Mouse (Mus musculus) ovary, adult 18-20 months (tissue): ENCODE results near the gene Srcin1.

Experiments
- DNase-seq: peaks from one replicate; pipeline ENCODE4 v3.0.0; 2022; ENCODE audit warnings: low spot score, mixed read lengths

Gene Srcin1

DNA sequence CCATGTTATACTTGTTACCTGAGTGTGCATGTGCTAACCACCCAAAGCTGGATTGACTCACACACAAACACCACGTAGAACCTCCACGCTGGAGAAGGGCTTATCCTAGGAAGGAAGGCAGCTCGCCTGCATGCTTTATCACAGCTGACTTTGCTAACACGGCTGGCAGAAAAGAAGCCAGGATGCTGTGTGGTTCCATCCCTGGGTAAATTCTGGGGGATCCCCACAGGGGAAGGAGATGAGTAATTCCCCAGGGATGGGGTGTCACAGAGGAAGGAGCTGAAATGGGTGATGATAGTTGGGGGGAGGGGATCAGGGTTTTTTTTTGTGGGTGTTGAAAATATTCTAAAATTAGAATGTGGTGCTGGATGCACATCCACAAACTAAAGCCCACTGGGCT, 70.2 kb downstream of the Srcin1 start:
- no peak for DNase-seq

DNA sequence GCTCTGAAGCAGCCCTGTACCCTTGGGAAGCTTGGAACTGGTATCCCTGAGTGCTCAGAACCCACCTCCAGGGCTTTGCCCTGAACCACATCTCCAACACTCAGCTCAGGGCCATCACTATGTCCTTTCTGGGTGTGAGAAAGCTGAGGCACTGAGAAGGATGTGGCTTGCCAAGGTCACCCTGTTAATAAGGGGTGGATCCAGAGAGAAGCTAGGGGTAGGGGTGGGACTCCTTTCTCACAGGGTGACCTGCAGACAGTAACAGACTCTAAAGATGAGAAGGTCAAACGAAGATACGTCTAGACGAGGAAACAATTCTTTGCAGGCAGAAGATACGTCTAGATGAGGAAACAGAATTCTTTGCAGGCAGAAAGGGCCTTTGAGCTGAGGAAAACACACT, 73.1 kb downstream of the Srcin1 start:
- DNase-seq: no peak

DNA sequence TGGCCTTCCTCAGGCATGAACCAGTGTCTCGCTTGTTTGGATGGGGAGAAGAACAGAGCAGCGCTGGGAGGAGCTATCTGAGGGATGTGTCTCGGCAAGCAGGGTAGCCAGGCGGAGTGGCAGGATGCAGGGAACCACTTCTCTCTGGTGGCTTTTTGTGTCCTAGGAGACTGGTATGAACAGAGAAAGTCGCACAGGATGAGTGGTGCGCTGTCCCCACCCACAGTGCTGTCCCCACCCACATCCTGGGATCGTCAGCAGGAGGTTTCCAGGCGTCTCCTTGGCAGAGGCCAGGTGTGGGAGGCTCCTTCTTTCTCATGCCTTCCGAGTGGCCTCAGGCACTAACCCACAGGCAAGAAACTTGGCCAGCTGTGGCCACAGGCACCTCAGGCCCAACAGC, 73.6 kb downstream of the Srcin1 start:
- no peak for DNase-seq

DNA sequence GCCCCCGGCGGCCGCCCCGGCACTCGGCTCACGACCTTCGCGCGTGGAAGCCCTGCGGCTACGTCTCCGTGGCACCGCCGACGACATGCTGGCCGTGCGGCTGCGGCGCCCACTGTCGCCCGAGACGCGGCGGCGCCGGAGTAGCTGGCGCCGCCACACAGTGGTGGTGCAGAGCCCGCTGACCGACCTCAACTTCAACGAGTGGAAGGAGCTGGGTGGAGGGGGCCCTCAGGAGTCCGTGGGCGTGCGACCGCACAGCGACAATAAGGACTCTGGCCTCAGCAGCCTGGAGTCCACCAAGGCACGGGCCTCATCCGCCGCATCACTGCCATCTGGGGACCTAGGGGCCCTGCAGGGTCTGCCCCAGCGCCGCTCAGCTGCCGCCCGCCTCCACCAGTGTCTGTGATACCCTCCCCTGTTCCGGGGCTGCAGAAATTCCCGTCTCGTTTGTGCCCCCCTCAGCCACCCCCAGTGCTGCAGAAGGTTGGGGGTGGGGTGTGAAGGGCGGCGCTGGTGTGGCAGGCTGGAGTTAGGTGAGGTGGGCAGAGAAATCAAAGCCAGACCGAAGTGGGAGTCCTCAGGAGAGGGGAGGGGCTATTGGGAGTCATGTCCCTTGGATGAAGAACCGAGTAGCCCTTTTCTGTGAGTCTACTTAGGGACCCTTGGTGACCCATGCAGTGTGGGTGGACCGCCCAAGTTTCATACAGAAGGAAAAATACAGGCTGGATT, 75.1 kb downstream of the Srcin1 start:
- DNase-seq: no peak

DNA sequence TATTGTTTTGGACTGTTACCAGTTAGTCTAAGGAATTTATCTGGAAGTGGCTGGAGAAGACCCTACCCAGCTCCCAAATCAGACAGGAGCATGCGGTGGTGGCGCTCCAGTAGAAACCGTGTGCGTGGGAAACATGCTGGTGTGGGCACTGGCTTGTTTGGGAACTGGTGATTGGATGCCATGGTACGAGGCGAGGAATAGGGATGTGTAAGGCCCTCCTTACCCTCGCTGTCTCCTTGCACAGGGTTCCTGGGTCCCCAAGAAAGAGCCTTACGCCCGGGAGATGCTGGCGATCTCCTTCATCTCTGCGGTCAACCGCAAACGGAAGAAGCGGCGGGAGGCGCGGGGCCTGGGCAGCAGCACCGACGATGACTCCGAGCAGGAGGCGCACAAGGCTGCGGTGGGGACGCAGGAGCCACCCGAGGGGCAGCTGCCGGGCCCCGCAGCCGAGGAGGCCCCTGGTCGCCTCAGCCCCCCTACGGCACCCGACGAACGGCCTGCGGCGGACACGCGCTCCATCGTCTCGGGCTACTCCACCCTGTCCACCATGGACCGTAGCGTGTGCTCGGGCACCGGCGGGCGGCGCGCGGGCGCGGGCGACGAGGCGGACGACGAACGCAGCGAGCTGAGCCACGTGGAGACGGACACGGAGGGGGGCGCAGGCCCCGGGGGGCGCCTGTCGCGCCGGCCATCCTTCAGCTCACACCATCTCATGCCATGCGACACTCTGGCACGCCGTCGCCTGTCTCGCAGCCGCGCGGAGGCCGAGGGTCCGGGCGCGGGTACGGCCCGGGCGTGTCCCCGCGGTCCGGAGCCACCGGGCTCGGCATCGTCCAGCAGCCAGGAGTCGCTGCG, 75.9 kb downstream of the Srcin1 start, which contains the start of gene 4933428G20Rik:
TSS of gene 4933428G20Rik (minus strand) at position 476 of the 855 bp plus-strand sequence.
- no peak for DNase-seq

- no peak for DNase-seq
These were observed 78.4 kb downstream of the Srcin1 start for GRCm38 (mm10) chr11:97497543-97497942.

DNA sequence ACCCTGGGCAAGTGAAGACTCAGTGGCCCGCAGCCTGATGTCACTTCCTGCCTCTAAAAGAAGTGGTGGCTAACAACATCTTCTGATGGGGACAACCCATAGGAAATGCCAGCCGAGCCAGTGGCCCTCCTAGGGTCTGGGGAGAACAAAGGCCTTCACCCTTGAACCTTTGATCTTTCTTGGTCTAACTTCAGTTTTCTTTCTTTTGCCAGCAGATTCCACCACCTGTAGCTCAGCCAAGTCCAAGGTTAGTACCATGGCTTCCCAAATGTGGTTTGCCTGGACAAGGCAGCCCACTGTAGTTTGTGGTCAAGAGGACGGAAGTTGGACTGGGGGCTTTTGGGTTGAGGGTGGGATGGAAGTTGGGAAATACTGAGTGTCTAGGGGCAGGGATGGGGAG, 83.2 kb downstream of the Srcin1 start:
- DNase-seq: no peak

- no peak for DNase-seq
These were observed 84.3 kb downstream of the Srcin1 start for GRCm38 (mm10) chr11:97491640-97492039.

- no peak for DNase-seq
These were observed 86.2 kb downstream of the Srcin1 start for GRCm38 (mm10) chr11:97489589-97490324.

- no peak for DNase-seq
These were observed 88.3 kb downstream of the Srcin1 start for GRCm38 (mm10) chr11:97487656-97488055.

DNA sequence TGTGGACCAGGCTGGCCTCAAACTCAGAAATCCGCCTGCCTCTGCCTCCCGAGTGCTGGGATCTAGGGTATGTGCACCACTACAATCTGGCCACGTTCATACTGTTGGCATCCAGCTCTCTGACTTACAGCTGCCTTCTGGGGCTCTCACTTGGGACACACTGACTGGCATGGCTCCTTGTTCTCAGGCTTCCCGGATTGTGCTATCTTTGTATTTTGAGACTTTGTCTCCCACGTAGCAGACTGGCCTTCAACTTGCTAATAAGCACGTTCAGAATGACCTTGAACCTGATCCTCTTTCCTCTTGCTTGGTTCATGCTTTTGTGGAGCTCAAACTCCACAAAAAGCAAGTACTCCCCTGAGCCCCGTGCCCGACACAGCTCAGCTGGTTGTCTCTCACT, 90.3 kb downstream of the Srcin1 start:
- peak; percentile 32 for DNase-seq

GRCm38 (mm10) chr11:97479824-97480223, 96.2 kb downstream of the Srcin1 start:
- no peak for DNase-seq

DNA sequence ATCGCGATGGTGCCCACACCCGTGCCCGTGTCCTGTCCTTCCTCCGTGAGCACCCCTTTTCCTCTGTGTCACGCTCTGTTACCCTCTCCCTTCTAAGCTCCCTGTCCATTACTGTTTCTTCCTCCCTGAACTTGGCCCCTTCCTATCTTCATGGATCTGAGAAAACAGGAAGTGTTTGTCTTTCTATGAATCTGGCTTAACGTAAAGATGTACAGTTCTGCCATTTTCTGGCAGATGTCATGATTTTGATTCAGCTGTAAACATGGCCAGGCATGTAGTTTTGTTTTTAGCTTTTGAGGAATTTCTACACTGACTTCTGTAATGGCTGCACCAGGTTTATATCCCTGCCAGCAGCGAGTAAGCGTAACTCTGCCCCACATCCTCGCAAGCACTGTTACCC, 96.9 kb downstream of the Srcin1 start:
- DNase-seq: no peak

GRCm38 (mm10) chr11:97478345-97478744, 97.6 kb downstream of the Srcin1 start:
- DNase-seq: no peak

DNA sequence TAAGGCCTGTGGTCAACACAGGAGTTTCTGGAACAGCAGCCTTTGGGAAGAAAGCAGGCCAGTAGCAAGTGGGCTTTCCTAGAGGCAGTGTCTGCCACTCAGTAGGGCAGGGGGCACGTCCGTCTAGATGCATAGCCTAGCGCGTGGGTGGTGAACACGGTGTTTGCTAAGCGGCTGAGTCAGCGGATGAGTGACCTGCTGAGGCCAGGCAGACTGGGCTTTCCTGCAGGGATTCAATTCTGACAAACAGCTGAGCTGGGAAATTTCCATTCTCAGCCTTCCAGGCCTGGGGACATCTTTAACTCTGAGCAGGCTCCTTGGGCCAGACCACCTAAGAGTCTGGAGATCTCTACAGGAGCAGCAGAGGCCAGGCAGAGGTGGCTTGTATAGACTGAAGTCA, 98.6 kb downstream of the Srcin1 start:
- no peak for DNase-seq

GRCm38 (mm10) chr11:97476334-97477095, 99.5 kb downstream of the Srcin1 start:
- no peak for DNase-seq

GRCm38 (mm10) chr11:97471276-97471675, 104.7 kb downstream of the Srcin1 start:
- no peak for DNase-seq

GRCm38 (mm10) chr11:97469828-97470227, 106.2 kb downstream of the Srcin1 start:
- no peak for DNase-seq

DNA sequence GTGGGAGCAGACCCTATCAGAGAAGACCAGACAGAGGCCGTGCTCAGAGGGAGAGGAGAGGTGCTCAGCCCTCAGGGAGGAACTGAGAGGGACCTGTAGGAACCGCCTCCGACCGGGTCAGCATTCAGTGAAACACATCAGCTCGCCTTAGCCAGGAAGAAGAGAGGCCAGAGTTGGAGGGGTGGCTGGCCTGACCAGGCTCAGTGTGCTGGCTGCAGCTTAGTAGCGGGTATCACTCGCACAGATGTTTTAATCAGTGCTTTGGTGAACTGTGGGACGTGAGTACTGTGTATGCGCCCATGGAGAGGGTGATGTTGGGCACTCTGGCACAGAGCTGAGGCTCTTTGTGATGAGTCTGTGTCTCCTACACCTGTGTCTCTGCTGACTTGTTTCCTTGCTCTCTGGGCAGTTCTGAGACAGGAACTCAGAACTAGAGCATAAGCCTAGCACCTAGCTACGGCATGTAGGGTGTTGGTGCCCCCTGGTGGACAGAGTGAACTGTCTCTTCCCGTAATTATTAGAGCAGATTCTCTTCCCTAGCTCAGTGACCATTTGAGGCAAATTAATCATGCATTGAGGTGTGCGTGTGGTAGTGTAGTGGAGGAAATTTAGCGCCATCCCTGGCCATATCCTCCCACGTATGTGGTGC, 107.2 kb downstream of the Srcin1 start:
- DNase-seq: peak; percentile 64

DNA sequence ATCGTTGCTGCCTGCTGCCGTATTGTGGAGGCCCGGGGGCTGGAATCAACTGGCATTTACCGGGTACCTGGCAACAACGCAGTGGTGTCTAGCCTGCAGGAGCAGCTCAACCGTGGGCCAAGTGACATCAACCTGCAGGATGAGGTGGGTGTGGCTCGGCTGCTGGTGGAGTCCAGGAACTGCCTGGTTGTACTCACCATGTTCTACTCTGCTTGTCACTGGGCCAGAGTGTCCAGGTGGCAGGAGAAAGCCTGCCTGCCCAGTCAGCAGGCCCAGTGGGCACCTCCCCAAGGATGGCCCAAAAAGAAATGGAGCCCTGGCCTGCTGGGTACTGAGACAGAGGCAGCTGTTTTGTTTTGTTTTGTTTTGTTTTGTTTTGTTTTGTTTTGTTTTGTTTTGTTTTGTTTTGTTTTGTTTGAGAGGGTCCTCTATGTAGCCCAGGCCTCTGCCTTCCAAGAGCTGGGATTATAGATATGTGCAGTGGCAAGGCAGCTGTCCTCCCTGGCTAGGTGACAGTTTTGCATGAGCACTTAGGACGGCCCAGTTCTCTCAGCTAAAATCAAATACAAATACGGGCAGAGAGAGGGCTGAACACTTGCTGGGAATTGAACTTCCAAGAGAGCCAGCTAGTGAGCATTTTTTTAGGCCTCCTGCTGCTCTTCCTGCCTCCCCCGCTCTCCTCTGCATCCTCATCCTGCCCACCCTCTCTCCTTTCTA, 109.4 kb downstream of the Srcin1 start:
- DNase-seq: no peak

- DNase-seq: no peak
These were observed 110.0 kb downstream of the Srcin1 start for GRCm38 (mm10) chr11:97465957-97466356.
